Mouse (Mus musculus) ovary, adult 18-20 months (tissue): Measurements from ENCODE around the gene Ccdc185.

Experiments used
- DNase-seq: peaks from one replicate; pipeline ENCODE4 v3.0.0; 2022; ENCODE audit warnings: low spot score, mixed read lengths

The Ccdc185 gene

GRCm38 (mm10) chr1:182749080-182749479, at the start of gene Ccdc185:
Ccdc185 (minus strand) TSS chr1:182749180.
- no peak for DNase-seq

- DNase-seq: no peak
Measured at GRCm38 (mm10) chr1:182797048-182797447, 48.1 kb upstream of the Ccdc185 start.

- no peak for DNase-seq
Measured at GRCm38 (mm10) chr1:182794628-182795027, 45.6 kb upstream of the Ccdc185 start.

GRCm38 (mm10) chr1:182794221-182794620, 45.2 kb upstream of the Ccdc185 start:
- no peak for DNase-seq

GRCm38 (mm10) chr1:182792521-182793071, 43.6 kb upstream of the Ccdc185 start:
- no peak for DNase-seq

GRCm38 (mm10) chr1:182788896-182789295, 39.9 kb upstream of the Ccdc185 start:
- DNase-seq: peak; percentile 5

- no peak for DNase-seq
Measured at GRCm38 (mm10) chr1:182787030-182787429, 38.0 kb upstream of the Ccdc185 start.

GRCm38 (mm10) chr1:182785504-182785903, 36.5 kb upstream of the Ccdc185 start:
- DNase-seq: no peak

- DNase-seq: no peak
Measured at GRCm38 (mm10) chr1:182784784-182785183, 35.8 kb upstream of the Ccdc185 start.

- DNase-seq: no peak
Measured at GRCm38 (mm10) chr1:182783774-182784173, 34.8 kb upstream of the Ccdc185 start.

- no peak for DNase-seq
Measured at GRCm38 (mm10) chr1:182779024-182779520, 30.1 kb upstream of the Ccdc185 start.

GRCm38 (mm10) chr1:182778225-182778624, 29.2 kb upstream of the Ccdc185 start:
- DNase-seq: no peak

GRCm38 (mm10) chr1:182776749-182777410, 27.9 kb upstream of the Ccdc185 start:
- DNase-seq: no peak

- DNase-seq: no peak
Measured at GRCm38 (mm10) chr1:182775576-182775975, 26.6 kb upstream of the Ccdc185 start.

GRCm38 (mm10) chr1:182764541-182765281, 15.7 kb upstream of the Ccdc185 start:
- no peak for DNase-seq

GRCm38 (mm10) chr1:182763716-182764461, 14.9 kb upstream of the Ccdc185 start, which contains the start of gene Susd4:
Susd4 (plus strand) TSS chr1:182763860.
- peak; percentile 24 for DNase-seq

- no peak for DNase-seq
Measured at GRCm38 (mm10) chr1:182763191-182763715, 14.3 kb upstream of the Ccdc185 start.

GRCm38 (mm10) chr1:182758783-182759182, 9.8 kb upstream of the Ccdc185 start:
- DNase-seq: no peak

GRCm38 (mm10) chr1:182754865-182755264, 5.9 kb upstream of the Ccdc185 start:
- DNase-seq: no peak

- no peak for DNase-seq
Measured at GRCm38 (mm10) chr1:182753694-182754093, 4.7 kb upstream of the Ccdc185 start.

- DNase-seq: no peak
Measured at GRCm38 (mm10) chr1:182751301-182751700, 2.3 kb upstream of the Ccdc185 start.

GRCm38 (mm10) chr1:182747834-182748233, 1.1 kb downstream of the Ccdc185 start:
- no peak for DNase-seq
